Mouse (Mus musculus) frontal cortex, postnatal 36 days (tissue): ENCODE results near the gene Sst.

Source experiments
- DNase-seq, 2 experiments: peaks; one replicate each; pipeline ENCODE4 v3.0.0; 2022; ENCODE audit warnings: low spot score in 2 of 2

Sst gene

GRCm38 (mm10) chr16:23887910-23888579 lies 2.7 kb downstream of the Sst start:
- DNase-seq: no peak

GRCm38 (mm10) chr16:23885098-23885497 lies 5.7 kb downstream of the Sst start:
- DNase-seq: no peak

GRCm38 (mm10) chr16:23855242-23855641 lies 35.5 kb downstream of the Sst start:
- DNase-seq: no peak

- no peak for DNase-seq
These were observed 41.0 kb downstream of the Sst start for GRCm38 (mm10) chr16:23849720-23850119.

GRCm38 (mm10) chr16:23849176-23849575 lies 41.6 kb downstream of the Sst start:
- DNase-seq: no peak

GRCm38 (mm10) chr16:23844622-23845021 lies 46.1 kb downstream of the Sst start:
- DNase-seq: no peak

GRCm38 (mm10) chr16:23842609-23843008 lies 48.1 kb downstream of the Sst start:
- no peak for DNase-seq
